Mouse (Mus musculus) ES-E14 (cell line): ENCODE data around the gene Acta2. TPM values are rescaled to one million over a fixed set of nuclear protein-coding genes. Genes with fewer than 3 reads are reported as not detected.

Experiments used
- DNase-seq: peaks from one replicate; pipeline ENCODE4 v3.0.0-alpha.2; 2013; ENCODE audit warnings: low read depth, low spot score
- H3K27ac ChIP-seq: 2 replicates; pipeline ENCODE4 v1.5.1; 2012; ENCODE audit warnings: low read depth, mild to moderate bottlenecking, low read length, moderate library complexity, mixed read lengths; ENCODE audit not compliant: poor library complexity, insufficient read depth, severe bottlenecking
- H3K36me3 ChIP-seq: 2 replicates; pipeline ENCODE4 v1.6.1; 2012; ENCODE audit warnings: mild to moderate bottlenecking, low read length, moderate library complexity, mixed read lengths; ENCODE audit not compliant: control insufficient read depth, poor library complexity, insufficient read depth, severe bottlenecking
- H3K4me1 ChIP-seq, 2 experiments: fragments of 150-350 bp in 1 of 2; sonication (generic) in 1 of 2; 2 replicates each; pipeline ENCODE4 v1.6.1; 2012; ENCODE audit warnings: low read length in 2 of 2, mild to moderate bottlenecking in 1 of 2, mixed read lengths in 1 of 2; ENCODE audit not compliant: control insufficient read depth in 2 of 2, insufficient read depth in 2 of 2, poor library complexity in 1 of 2
- H3K4me3 ChIP-seq, 2 experiments: fragments of 150-350 bp in 1 of 2; sonication (generic) in 1 of 2; 2 replicates each; pipeline ENCODE4 v1.5.1; 2012; ENCODE audit warnings: low read length in 2 of 2, low read depth in 1 of 2, mild to moderate bottlenecking in 1 of 2, mixed read lengths in 1 of 2; ENCODE audit not compliant: insufficient read depth in 1 of 2, poor library complexity in 1 of 2, severe bottlenecking in 1 of 2
- H3K9ac ChIP-seq: 2 replicates; pipeline ENCODE4 v1.6.1; 2012; ENCODE audit warnings: low read depth, mild to moderate bottlenecking, low read length, mixed read lengths; ENCODE audit not compliant: poor library complexity, insufficient read depth, severe bottlenecking
- H3K9me3 ChIP-seq: fragments of 150-350 bp; sonication (generic); 2 replicates; pipeline ENCODE4 v1.6.1; 2012; ENCODE audit warnings: low read depth, mild to moderate bottlenecking, low read length; ENCODE audit not compliant: control insufficient read depth, insufficient read depth
- CHD2 ChIP-seq: IDR thresholded peaks from 2 replicates; pipeline ENCODE4 v1.6.1; 2014; ENCODE audit warnings: mild to moderate bottlenecking, low read depth, low read length, inconsistent platforms
- HCFC1 ChIP-seq: IDR thresholded peaks from 2 replicates; pipeline ENCODE4 v1.6.1; 2012; ENCODE audit warnings: low read length, inconsistent platforms, borderline replicate concordance; ENCODE audit not compliant: insufficient read depth
- MAFK ChIP-seq: IDR thresholded peaks from 2 replicates; pipeline ENCODE4 v1.6.1; 2014; ENCODE audit warnings: mild to moderate bottlenecking, low read depth, low read length, inconsistent platforms; ENCODE audit not compliant: insufficient read depth
- ZC3H11A ChIP-seq: IDR thresholded peaks from 2 replicates; pipeline ENCODE4 v1.6.1; 2012; ENCODE audit warnings: low read depth, mild to moderate bottlenecking, inconsistent platforms, low read length, borderline replicate concordance
- ZNF384 ChIP-seq: IDR thresholded peaks from 2 replicates; pipeline ENCODE4 v1.6.1; 2012; ENCODE audit warnings: low read depth, low read length, inconsistent platforms
- in situ Hi-C, 2 experiments: fragments of 600-800 bp; cut with MboI; formaldehyde crosslinking; loops; one replicate each; pipeline ENCODE4 v1.15.1; 2025; ENCODE audit warnings: low sequenced_read_pairs in 2 of 2, inconsistent platforms in 1 of 2; ENCODE audit not compliant: unreplicated experiment in 2 of 2
- total RNA-seq: library from RNA; depleted of rRNA; stranded (reverse); fragments of 300-350 nt; gene quantifications from 2 replicates; pipeline ENCODE4 v1.2.3, GENCODE M21; 2012

Gene Acta2
- total RNA-seq, 1 experiment, result 421 TPM

- Histone ChIP-seq H3K9me3 (no peaks in the 10 kb centered on the region), H3K36me3 (no peaks in the 10 kb centered on the region), H3K27ac (no peak overlapping the region), H3K4me1 (no peaks in the 10 kb centered on the region), H3K9ac (no peak overlapping the region), H3K4me3 (no peak overlapping the region)
- in situ Hi-C loops, result no loop called here
- TF ChIP-seq ZNF384 (no peak), MAFK (no peak), ZC3H11A (no peak), HCFC1 (no peak), CHD2 (no peak)
- DNase-seq, result no peak
These were observed 17.6 kb downstream of the Acta2 start for GRCm38 (mm10) chr19:34237746-34238145.

GRCm38 (mm10) chr19:34236049-34236448, 19.3 kb downstream of the Acta2 start:
- TF ChIP-seq ZC3H11A (no peak), ZNF384 (no peak), MAFK (no peak), HCFC1 (no peak), CHD2 (no peak)
- in situ Hi-C loops, result no loop called here

GRCm38 (mm10) chr19:34233944-34234343, 21.4 kb downstream of the Acta2 start:
- Histone ChIP-seq H3K4me1 (peaks cover 0 to 2% of the 10 kb centered on the region in 2 experiments; a peak in 1 of 4 replicates), H3K9ac (no peak overlapping the region), H3K36me3 (no peaks in the 10 kb centered on the region), H3K27ac (no peak overlapping the region), H3K9me3 (no peaks in the 10 kb centered on the region), H3K4me3 (no peak overlapping the region)
- in situ Hi-C loops, result no loop called here
- no peak for DNase-seq
- TF ChIP-seq HCFC1, result no peak
- TF ChIP-seq MAFK, result no peak
- TF ChIP-seq CHD2, result no peak
- TF ChIP-seq ZC3H11A, result no peak
- TF ChIP-seq ZNF384, result no peak

More at GRCm38 (mm10) chr19:34236049-34236448, 19.3 kb downstream of the Acta2 start:
- peaks cover 0 to 2% of the 10 kb centered on the region in 2 experiments; a peak in 1 of 4 replicates for H3K4me1 ChIP-seq
- no peaks in the 10 kb centered on the region for H3K9me3 ChIP-seq
- no peak overlapping the region for H3K27ac ChIP-seq
- no peak overlapping the region for H3K9ac ChIP-seq
- no peak overlapping the region for H3K4me3 ChIP-seq
- no peak for DNase-seq
- H3K36me3 ChIP-seq, result no peaks in the 10 kb centered on the region

GRCm38 (mm10) chr19:34232326-34232725, 23.1 kb downstream of the Acta2 start:
- H3K9ac ChIP-seq, result no peak overlapping the region
- H3K36me3 ChIP-seq, result no peaks in the 10 kb centered on the region
- no peak for DNase-seq
- no peak overlapping the region for H3K27ac ChIP-seq
- TF ChIP-seq CHD2 (no peak), MAFK (no peak), ZNF384 (no peak), HCFC1 (no peak), ZC3H11A (no peak)
- in situ Hi-C loops, result no loop called here
- peaks cover 0 to 2% of the 10 kb centered on the region in 2 experiments; a peak in 1 of 4 replicates for H3K4me1 ChIP-seq
- peak overlapping the region in 1 of 2 experiments; percentile 50; a peak in 1 of 4 replicates for H3K4me3 ChIP-seq
- no peaks in the 10 kb centered on the region for H3K9me3 ChIP-seq
